Mouse (Mus musculus) C2C12 (cell line): Measurements from ENCODE around the gene Tmem107. TPM values are rescaled to one million over a fixed set of nuclear protein-coding genes. Genes with fewer than 3 reads are reported as not detected.

Experiments
- H3K27me3 ChIP-seq: one replicate; pipeline ENCODE4 v1.6.1; 2011; ENCODE audit not compliant: control insufficient read depth, insufficient read depth, insufficient read length
- H3K36me3 ChIP-seq: one replicate; pipeline ENCODE4 v1.6.1; 2011; ENCODE audit not compliant: control insufficient read depth, insufficient read depth
- H3K4me3 ChIP-seq: one replicate; pipeline ENCODE4 v1.5.1; 2011; ENCODE audit warnings: mild to moderate bottlenecking, control low read depth; ENCODE audit not compliant: poor library complexity, insufficient read depth, severe bottlenecking
- H3K79me2 ChIP-seq: one replicate; pipeline ENCODE4 v1.6.1; 2011; ENCODE audit not compliant: control insufficient read depth, insufficient read depth
- H3K79me3 ChIP-seq: one replicate; pipeline ENCODE4 v1.6.1; 2011; ENCODE audit warnings: low read depth, control low read depth
- H3ac ChIP-seq: one replicate; pipeline ENCODE3; 2011; ENCODE audit warnings: low read depth; ENCODE audit not compliant: control insufficient read depth, insufficient read length
- CEBPB ChIP-seq: IDR thresholded peaks from one replicate; pipeline ENCODE4 v1.6.1; 2011; ENCODE audit warnings: low read depth, mild to moderate bottlenecking, control low read depth, moderate library complexity
- CTCF ChIP-seq: IDR thresholded peaks from one replicate; pipeline ENCODE4 v1.5.1; 2011; ENCODE audit not compliant: control insufficient read depth, insufficient read depth, insufficient read length
- FOSL1 ChIP-seq: IDR thresholded peaks from one replicate; pipeline ENCODE4 v1.8.0; 2011; ENCODE audit warnings: mild to moderate bottlenecking, low read length; ENCODE audit not compliant: poor library complexity, insufficient read depth, severe bottlenecking
- MAX ChIP-seq: IDR thresholded peaks from one replicate; pipeline ENCODE4 v1.6.1; 2011; ENCODE audit warnings: mild to moderate bottlenecking, control low read depth
- MYOD1 ChIP-seq: IDR thresholded peaks from one replicate; pipeline ENCODE4 v1.6.1; 2011; ENCODE audit warnings: low read depth; ENCODE audit not compliant: control insufficient read depth, insufficient read length
- MYOG ChIP-seq: IDR thresholded peaks from one replicate; pipeline ENCODE4 v1.6.1; 2011; ENCODE audit not compliant: control insufficient read depth, insufficient read length; ENCODE audit errors: extremely low read depth
- USF1 ChIP-seq: IDR thresholded peaks from one replicate; pipeline ENCODE4 v1.6.1; 2011; ENCODE audit warnings: low read depth, mild to moderate bottlenecking, control low read depth, moderate library complexity
- polyA plus RNA-seq: library from polyadenylated mRNA; unstranded; fragments of >200 nt; fragmentation: generic; extraction: Trizol; gene quantifications from one replicate; pipeline ENCODE4 v1.2.1, GENCODE M21; 2012; ENCODE audit warnings: missing spikeins

Gene Tmem107
- polyA plus RNA-seq, 1 experiment = 41.9 TPM

DNA sequence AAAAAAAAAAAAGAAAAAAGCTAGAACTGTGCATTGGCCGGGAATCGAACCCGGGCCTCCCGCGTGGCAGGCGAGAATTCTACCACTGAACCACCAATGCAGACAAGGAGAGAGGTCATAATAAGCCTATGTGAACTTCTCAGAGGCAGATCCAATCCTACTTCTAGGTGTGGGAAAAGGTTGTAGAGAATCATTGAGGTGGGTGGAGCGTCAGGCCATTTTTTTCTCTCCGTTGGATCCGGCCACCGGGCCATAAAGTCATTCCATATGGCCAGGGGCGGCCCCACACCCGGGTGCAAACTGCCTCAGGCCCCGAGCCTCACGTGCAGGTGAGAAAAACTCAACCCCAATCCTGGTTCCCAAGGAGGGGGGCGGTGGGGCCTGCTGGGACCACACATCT is 48.2 kb downstream of the Tmem107 start:
- Histone ChIP-seq H3K27me3 (no peaks in the 10 kb centered on the region), H3ac (no peak overlapping the region), H3K79me3 (no peaks in the 10 kb centered on the region), H3K36me3 (no peaks in the 10 kb centered on the region), H3K79me2 (no peaks in the 10 kb centered on the region), H3K4me3 (peak overlapping the region; percentile 14)
- TF ChIP-seq MYOD1 (no peak), USF1 (no peak), CEBPB (no peak)

DNA sequence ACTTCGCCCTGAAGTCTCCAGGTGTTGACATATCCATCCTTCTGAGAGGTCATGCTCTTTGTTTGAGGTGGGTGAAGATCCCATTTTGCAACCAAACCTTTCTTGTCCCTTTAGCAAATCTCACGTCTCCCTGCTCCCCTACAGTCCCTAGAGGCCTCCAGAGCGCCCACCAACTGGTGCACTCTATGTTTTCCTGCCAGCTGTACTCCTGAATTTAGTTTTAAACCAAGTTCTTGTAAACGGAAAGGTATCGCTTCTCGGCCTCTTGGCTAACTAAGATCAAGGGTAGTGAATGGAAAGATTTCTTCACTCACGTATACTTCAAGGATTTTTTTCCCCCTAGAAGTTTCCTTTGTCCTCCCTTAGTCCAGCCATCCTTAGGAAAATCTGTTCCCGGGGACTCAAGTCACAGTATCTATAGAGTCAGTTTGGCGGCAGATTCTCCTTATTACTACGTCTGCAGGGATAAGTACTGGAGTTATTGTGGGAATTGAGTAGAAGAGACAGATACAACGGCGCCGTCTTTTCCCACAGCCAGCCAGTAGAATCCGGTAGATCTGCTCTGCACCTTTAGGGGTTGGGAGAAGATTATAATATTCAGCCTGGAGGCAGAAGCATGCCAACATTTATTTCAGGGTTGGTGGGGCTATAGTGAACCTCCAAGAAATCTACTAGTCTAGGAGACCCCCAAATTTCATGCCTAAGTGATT is 49.0 kb downstream of the Tmem107 start:
- Histone ChIP-seq H3K27me3 (no peaks in the 10 kb centered on the region), H3K36me3 (no peaks in the 10 kb centered on the region), H3K79me3 (no peaks in the 10 kb centered on the region), H3ac (no peak overlapping the region), H3K79me2 (no peaks in the 10 kb centered on the region), H3K4me3 (no peak overlapping the region)
- TF ChIP-seq MYOG (no peak), USF1 (no peak), MAX (no peak), FOSL1 (no peak)

DNA sequence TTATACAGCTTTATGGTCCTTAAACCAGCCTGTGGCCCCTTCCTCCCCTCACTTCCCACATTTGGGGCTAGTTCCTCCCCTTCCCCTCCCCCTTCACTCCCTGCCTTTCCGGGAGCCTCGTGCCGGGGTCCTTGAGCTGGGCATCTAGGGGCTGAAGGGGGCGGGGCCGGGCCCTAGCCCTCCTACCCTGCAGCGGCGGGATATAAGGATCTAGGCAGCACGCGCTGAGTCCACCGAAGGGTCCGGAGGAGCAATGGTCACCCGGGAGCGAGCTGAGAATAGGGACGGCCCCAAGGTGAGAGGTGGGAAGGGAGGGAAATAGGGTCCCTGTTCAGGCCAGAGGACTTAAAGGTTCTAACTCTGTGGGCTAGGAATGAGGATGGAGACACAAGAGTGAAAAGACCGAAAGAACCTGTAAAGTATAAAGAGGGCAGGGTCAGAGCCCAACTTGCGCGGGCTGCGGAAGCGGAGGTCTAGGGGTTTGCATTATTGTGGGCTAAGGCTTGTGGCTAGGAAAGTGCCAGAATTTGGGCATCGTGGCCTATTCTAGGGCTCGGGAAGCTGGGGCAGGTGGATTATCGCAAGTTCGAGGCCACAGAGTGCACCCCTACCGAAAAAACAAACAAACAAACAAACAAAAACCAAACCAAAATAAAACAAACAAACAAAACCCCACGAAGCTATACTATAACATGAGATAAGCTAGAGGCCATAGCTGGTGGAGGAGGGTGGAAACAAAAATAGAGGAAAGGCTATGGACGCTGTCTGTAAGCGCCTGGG is 49.8 kb downstream of the Tmem107 start, which contains the start of gene Hes7:
Hes7 (plus strand) TSS at position 184 of the 780 bp plus-strand sequence.
- TF ChIP-seq FOSL1 = no peak
- no peak for TF ChIP-seq MYOG
- no peak for TF ChIP-seq MAX
- no peak for TF ChIP-seq CEBPB
- Histone ChIP-seq H3K4me3 (peak within 1 kb of the TSS; percentile 48), H3ac (peak within 1 kb of the TSS; percentile 72), H3K79me3 (no peaks in the 10 kb centered on the region), H3K36me3 (no peaks in the 10 kb centered on the region), H3K27me3 (no peaks in the 10 kb centered on the region), H3K79me2 (no peaks in the 10 kb centered on the region)

DNA sequence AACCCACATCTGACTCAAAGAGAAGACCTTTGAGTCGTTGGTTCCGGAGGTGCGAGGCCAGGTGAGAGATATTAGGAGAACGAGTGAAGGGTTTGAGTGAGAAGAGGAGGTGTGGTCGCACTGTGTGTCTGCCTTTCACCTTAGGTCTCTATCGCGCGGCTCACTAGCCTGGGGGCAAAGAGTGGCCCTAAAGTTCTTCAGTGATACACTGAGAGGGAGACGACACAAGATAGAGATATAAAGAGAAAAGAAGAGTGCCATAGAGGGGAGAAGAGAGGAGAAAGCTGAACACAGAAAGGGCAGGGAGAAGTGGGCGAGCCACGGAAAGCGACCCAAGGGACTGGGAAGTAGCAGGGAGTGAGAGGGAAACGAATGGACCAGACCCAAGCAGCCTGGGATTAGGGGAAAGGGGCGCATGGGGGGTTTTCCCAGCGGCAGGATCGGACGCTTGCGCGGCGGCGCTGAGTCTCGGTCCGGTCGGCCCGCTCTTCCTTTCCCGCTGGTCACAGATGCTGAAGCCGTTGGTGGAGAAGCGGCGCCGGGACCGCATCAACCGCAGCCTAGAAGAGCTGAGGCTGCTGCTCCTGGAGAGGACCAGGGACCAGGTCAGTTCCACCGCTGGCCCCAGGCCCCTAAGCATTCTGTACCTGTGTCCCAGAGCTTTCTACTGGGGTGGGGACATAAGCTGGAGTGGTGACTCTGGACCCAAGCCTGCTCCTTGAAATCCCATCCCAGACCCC is 50.6 kb downstream of the Tmem107 start:
- Histone ChIP-seq H3K27me3 (no peaks in the 10 kb centered on the region), H3K4me3 (peak overlapping the region; percentile 48), H3K79me2 (no peaks in the 10 kb centered on the region), H3K79me3 (no peaks in the 10 kb centered on the region), H3K36me3 (no peaks in the 10 kb centered on the region), H3ac (peak overlapping the region; percentile 72)
- TF ChIP-seq MYOD1 (no peak), MAX (no peak), FOSL1 (no peak), CTCF (no peak), MYOG (no peak), USF1 (no peak), CEBPB (no peak)

DNA sequence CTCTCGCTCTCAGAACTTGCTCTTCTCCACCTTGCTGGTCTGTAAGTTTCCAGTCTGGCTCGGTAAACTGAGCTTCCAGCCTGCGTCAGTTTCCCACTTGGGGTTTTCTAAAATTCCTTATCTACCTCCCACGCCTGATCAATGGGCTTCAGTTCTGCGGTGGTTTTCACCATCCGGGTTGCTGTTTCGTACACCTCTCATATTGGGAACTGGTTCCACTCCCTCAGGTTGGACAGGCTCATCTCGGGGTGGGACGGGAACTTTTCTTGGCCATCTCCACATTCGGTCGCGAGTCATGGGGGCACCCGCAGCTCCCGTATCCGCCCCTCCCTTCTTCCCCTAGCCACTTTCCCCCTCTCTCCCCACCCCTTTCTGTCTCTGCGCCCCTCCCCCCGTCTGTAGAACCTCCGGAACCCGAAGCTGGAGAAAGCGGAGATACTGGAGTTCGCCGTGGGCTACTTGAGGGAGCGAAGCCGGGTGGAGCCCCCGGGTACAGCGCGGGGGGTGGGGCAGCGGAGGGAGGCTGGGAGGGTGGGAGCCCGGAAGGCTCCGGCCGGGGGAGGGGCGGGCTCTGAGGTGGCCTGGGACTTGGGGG is 51.2 kb downstream of the Tmem107 start:
- H3ac ChIP-seq = peak overlapping the region; percentile 83
- H3K79me2 ChIP-seq = no peaks in the 10 kb centered on the region
- peak overlapping the region; percentile 48 for H3K4me3 ChIP-seq
- no peaks in the 10 kb centered on the region for H3K36me3 ChIP-seq
- TF ChIP-seq MYOD1 = no peak
- no peak for TF ChIP-seq FOSL1
- TF ChIP-seq CTCF = no peak
- no peak for TF ChIP-seq MAX
- TF ChIP-seq MYOG = no peak
- no peak for TF ChIP-seq CEBPB
- TF ChIP-seq USF1 = no peak
- H3K79me3 ChIP-seq = no peaks in the 10 kb centered on the region
- H3K27me3 ChIP-seq = no peaks in the 10 kb centered on the region
